ENCODE assay signal across 1 mouse cellular context in the genomic region with DNA sequence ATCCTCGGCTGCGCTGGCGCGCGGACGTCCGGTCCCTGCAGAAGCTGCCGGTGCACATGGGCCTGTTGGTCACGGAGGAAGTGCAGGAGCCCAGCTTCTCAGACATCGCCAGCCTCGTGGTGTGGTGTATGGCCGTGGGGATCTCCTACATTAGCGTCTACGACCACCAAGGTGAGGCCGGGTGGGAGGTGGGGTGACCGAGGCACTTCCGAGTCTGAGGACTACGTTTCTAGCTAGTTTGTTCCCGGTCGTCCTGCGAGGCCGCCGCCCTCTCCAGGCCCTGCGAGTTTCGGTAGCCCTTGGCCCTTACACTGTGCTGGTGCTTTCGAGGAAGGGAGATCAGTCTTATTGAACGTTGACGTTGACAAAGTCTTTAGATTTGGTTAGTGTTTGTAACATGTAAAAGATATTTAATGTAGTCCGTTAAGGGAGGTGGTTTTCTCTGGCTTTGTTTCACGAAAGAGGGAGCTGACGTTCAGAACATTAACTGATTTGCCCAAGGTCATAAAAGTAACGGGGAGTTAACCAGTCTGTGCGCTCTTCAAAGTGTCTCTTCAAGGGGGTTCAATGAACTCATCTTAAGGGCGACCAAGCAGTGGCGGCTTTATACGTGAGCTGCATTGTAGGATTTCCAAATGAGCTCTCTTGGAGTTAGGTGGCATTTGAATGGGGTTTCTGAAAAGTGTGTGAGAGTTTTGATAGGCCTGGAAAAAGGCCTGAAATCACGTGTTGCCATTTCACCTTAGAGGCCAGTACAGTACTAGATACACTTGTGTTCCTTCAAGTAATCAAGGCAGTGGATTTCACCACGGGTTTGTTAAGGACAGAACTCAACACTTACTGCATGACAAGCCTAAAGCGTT.
A peak's percentile ranks its signal among the peaks of the same experiment; 100 is the strongest.
TF ChIP-seq lines count a peak whose summit lies in the region.

No protein-coding gene starts in this region.

TF ChIP-seq in MEL, 35 proteins besides CTCF, POLR2A, EP300 and RAD21 (continued from another document):
- TF ChIP-seq CHD1 (IDR thresholded peaks at IDR 0.05; ENCODE audit: low read depth, low read length) (0 out of 2 replicates have a peak, but pooled peaks have one; percentile 45), USF1 (IDR thresholded peaks at IDR 0.05; ENCODE audit: low read depth, low read length) (peak; percentile 74), POLR2AphosphoS2 (IDR thresholded peaks at IDR 0.05; ENCODE audit: low read length) (no peak), BHLHE40 (IDR thresholded peaks at IDR 0.05; ENCODE audit: borderline replicate concordance, low read depth, low read length) (no peak), MXI1 (IDR thresholded peaks at IDR 0.05; ENCODE audit: low read depth, low read length) (peak; percentile 12; the same call in 1 of the 2 replicates), ETS1 (IDR thresholded peaks at IDR 0.05; ENCODE audit: low read depth, low read length) (no peak), GATA1 (IDR thresholded peaks at IDR 0.05; ENCODE audit: low read depth, low read length) (no peak), ZNF384 (IDR thresholded peaks at IDR 0.05; ENCODE audit: low read depth, low read length) (no peak), HCFC1 (IDR thresholded peaks at IDR 0.05; ENCODE audit: low read depth, low read length) (no peak; the same call in 1 of the 2 replicates), ZMIZ1 (IDR thresholded peaks at IDR 0.05; ENCODE audit: low read depth, low read length) (no peak), TAL1 (IDR thresholded peaks at IDR 0.05; ENCODE audit: low read length) (no peak), SIN3A (IDR thresholded peaks at IDR 0.05; ENCODE audit: low read length) (no peak), UBTF (IDR thresholded peaks at IDR 0.05; ENCODE audit: borderline replicate concordance, insufficient read depth, low read depth, low read length) (no peak), RCOR1 (IDR thresholded peaks at IDR 0.05; ENCODE audit: low read depth, low read length) (no peak), KAT2A (conservative IDR thresholded peaks at IDR 0.05; ENCODE audit: low read depth, low read length) (no peak), MAFK (IDR thresholded peaks at IDR 0.05; ENCODE audit: borderline replicate concordance, low read depth, low read length) (no peak), NELFE (IDR thresholded peaks at IDR 0.05; ENCODE audit: low read depth, low read length) (no peak), TCF12 (IDR thresholded peaks at IDR 0.05; ENCODE audit: low read depth, low read length) (no peak), POLR2AphosphoS5 (IDR thresholded peaks at IDR 0.05; ENCODE audit: borderline replicate concordance, low read depth, low read length) (no peak), ZKSCAN1 (IDR thresholded peaks at IDR 0.05; ENCODE audit: low read depth, low read length) (no peak), MYB (IDR thresholded peaks at IDR 0.05; ENCODE audit: low read depth, low read length) (no peak), ZC3H11A (IDR thresholded peaks at IDR 0.05; ENCODE audit: low read depth, low read length) (no peak), USF2 (IDR thresholded peaks at IDR 0.05; ENCODE audit: borderline replicate concordance in 1 of 2, insufficient read depth in 1 of 2, low read depth in 1 of 2, low read length in 2 of 2) (no peak), MAX (IDR thresholded peaks at IDR 0.05; ENCODE audit: low read length) (no peak), TBP (IDR thresholded peaks at IDR 0.05; ENCODE audit: low read depth, low read length) (no peak; the same call in 1 of the 2 replicates), MYC (IDR thresholded peaks at IDR 0.05; ENCODE audit: low read depth, low read length) (peak; percentile 53), MEF2A (IDR thresholded peaks at IDR 0.05; ENCODE audit: extremely low read depth, insufficient replicate concordance, low read depth, low read length, poor library complexity, severe bottlenecking) (no peak), SMC3 (IDR thresholded peaks at IDR 0.05; ENCODE audit: low read depth, low read length) (no peak), ELF1 (IDR thresholded peaks at IDR 0.05; ENCODE audit: low read depth, low read length) (no peak), CHD2 (IDR thresholded peaks at IDR 0.05; ENCODE audit: low read length) (no peak)
TF ChIP-seq in MEL: peak in this region for 4.
